Mouse (Mus musculus): ENCODE results near the gene Cdkn2c.

DNA sequence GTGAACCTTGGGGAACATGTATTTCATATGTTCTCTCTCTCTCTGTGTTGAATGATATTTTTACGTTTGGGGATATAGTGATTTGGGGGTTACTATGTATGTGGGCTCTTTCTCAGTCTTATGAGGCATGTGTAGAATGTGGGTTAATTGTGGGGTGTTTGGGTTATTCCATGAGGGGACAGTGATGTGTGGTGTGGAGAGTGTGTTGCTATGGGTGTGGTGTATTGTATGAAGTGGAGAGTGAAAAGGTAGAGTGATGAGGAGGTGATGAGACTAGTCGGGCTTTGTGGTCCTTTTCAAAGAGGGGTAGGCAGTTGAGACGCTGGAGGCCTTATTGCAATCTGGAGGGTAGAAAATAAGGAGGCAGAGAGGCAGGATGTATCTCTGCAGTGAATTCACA is 10.2 kb upstream of the Cdkn2c start:
- TF ChIP-seq CTCF (IDR thresholded peaks at IDR 0.05; ENCODE audit: low read depth) (no peak), EP300 (optimal IDR thresholded peaks at IDR 0.05) (no peak)

Measured in stomach, postnatal 0 days (tissue).